Mouse (Mus musculus) liver, embryonic 14.5 days (tissue): Measurements from ENCODE around the gene Gsta2.
"Not testable (repeated sequence)": the region's sequence is repeated elsewhere in the genome, so short reads cannot be mapped to it uniquely, and the experiment has no call there.

Experiments
- CTCF ChIP-seq: IDR thresholded peaks from 2 replicates; pipeline ENCODE4 v1.5.1; 2016; ENCODE audit warnings: antibody characterized with exemption, low read depth, control low read depth
- EP300 ChIP-seq: IDR thresholded peaks from 2 replicates; pipeline ENCODE4 v1.6.1; 2016; ENCODE audit warnings: antibody characterized with exemption, low read depth

- TF ChIP-seq CTCF, EP300: not testable (repeated sequence)
These were observed 60.8 kb downstream of the Gsta2 start for GRCm38 (mm10) chr9:78294781-78295180.
